Mouse (Mus musculus) monocyte, adult 2 months (primary cell): ENCODE measurements at regions not wholly inside any gene's neighbourhood (a gene's known extent, or its start where the extent isn't known, plus 50 kb on each side); places are given as distances from the start of the nearest gene placed in this dataset.

Experiments used
- DNase-seq, 2 experiments: peaks; one replicate each; pipeline ENCODE4 v3.0.0; 2022; ENCODE audit warnings: low spot score in 2 of 2, low read depth in 1 of 2

GRCm38 (mm10) chr3:143242691-143243090, 360.9 kb upstream of the Pkn2 start:
- DNase-seq = no peak

GRCm38 (mm10) chr3:143240545-143241383, 359.0 kb upstream of the Pkn2 start:
- no peak for DNase-seq

- no peak for DNase-seq
Observed at GRCm38 (mm10) chr3:143238546-143238945, 356.7 kb upstream of the Pkn2 start.

GRCm38 (mm10) chr3:143223999-143224729, 342.4 kb upstream of the Pkn2 start:
- no peak for DNase-seq

GRCm38 (mm10) chr3:143193263-143193970, 311.6 kb upstream of the Pkn2 start:
- DNase-seq = no peak

- no peak for DNase-seq
Observed at GRCm38 (mm10) chr3:143188931-143189330, 307.1 kb upstream of the Pkn2 start.

- DNase-seq = no peak
Observed at GRCm38 (mm10) chr3:143173971-143174370, 292.2 kb upstream of the Pkn2 start.

- no peak for DNase-seq
Observed at GRCm38 (mm10) chr3:143162444-143162843, 280.6 kb upstream of the Pkn2 start.

GRCm38 (mm10) chr3:143161993-143162392, 280.2 kb upstream of the Pkn2 start:
- no peak for DNase-seq

- DNase-seq = no peak
Observed at GRCm38 (mm10) chr3:143158568-143158967, 276.8 kb upstream of the Pkn2 start.

GRCm38 (mm10) chr3:143156733-143157524, 275.1 kb upstream of the Pkn2 start:
- no peak for DNase-seq

- DNase-seq = no peak
Observed at GRCm38 (mm10) chr3:143156174-143156573, 274.4 kb upstream of the Pkn2 start.

- no peak for DNase-seq
Observed at GRCm38 (mm10) chr3:143155556-143155955, 273.8 kb upstream of the Pkn2 start.

GRCm38 (mm10) chr3:143147471-143147870, 265.7 kb upstream of the Pkn2 start:
- DNase-seq = peak; percentile 2 to 14

GRCm38 (mm10) chr3:143138952-143139351, 257.1 kb upstream of the Pkn2 start:
- DNase-seq = no peak

- DNase-seq = no peak
Observed at GRCm38 (mm10) chr3:143134528-143134927, 252.7 kb upstream of the Pkn2 start.

GRCm38 (mm10) chr3:143107733-143108291, 226.0 kb upstream of the Pkn2 start:
- DNase-seq = no peak

GRCm38 (mm10) chr3:143104734-143105133, 222.9 kb upstream of the Pkn2 start:
- no peak for DNase-seq

- no peak for DNase-seq
Observed at GRCm38 (mm10) chr3:143103333-143103732, 221.5 kb upstream of the Pkn2 start.

- no peak for DNase-seq
Observed at GRCm38 (mm10) chr3:143100810-143101645, 219.2 kb upstream of the Pkn2 start.
